Mouse (Mus musculus) B cell, adult 2 months (primary cell): ENCODE measurements around the gene Sh2d3c.
A peak's percentile ranks its signal among the peaks of the same experiment; 100 is the strongest.

Experiments used
- DNase-seq, 2 experiments: peaks; one replicate each; pipeline ENCODE4 v3.0.0; 2022

The Sh2d3c gene

GRCm38 (mm10) chr2:32720681-32721229 is at the start of gene Sh2d3c:
Sh2d3c (plus strand) TSS chr2:32721055.
- peak; percentile 54 to 56 for DNase-seq

DNA sequence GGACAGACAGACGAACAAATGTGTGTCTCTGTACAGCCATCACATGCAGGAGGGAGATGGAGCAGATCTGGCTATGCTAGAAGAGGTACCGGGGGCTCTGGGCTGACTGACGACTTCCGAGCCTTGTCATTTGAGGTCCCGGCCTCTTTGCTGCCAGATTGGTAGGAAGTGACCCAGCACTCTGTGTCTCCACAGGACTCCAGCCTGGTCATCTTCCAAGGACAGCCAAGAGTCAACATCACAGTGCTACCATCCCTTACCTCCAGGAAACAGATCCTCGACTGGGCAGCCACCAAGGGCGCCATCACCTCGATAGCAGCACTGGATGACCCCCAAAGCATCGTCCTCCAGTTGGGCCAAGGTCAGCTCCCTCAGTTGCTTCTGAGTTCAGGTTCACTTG is 49.7 kb upstream of the Sh2d3c start:
- no peak for DNase-seq

GRCm38 (mm10) chr2:32671907-32672595 is 48.8 kb upstream of the Sh2d3c start:
- DNase-seq, result no peak

DNA sequence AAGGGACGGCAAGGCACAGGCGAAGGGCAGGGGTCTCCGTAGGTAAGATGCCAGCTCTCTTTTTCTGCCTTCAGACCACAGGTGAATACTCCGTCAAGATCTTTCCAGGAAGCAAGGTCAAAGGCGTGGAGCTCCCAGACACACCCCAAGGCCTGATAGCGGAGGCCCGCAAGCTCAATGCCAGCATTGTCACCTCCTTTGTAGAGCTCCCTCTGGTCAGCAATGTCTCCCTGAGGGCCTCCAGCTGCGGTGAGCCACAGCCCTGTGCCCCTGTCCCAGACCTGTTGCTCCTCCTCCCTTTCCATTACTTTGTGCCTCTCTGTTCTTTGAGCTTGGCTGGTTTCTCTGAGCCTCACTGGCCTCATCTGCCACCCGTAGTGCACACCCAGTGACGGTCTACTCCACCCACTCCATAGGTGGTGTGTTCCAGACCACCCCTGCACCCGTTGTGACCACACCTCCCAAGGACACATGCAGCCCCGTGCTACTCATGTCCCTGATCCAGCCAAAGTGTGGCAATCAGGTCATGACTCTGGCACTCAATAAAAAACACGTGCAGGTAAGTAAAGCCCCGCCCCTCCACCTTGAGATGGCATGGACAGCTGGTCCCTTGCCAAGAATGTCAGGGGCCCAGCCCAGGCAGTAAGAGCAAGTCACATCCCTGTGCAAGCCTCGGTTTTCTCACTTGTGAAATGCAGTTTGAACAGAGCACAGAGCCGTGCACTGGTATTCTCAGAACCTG is 47.5 kb upstream of the Sh2d3c start:
- DNase-seq, result no peak

GRCm38 (mm10) chr2:32676821-32677220 is 44.0 kb upstream of the Sh2d3c start:
- peak in 1 of 2 experiments; percentile 12 for DNase-seq

- DNase-seq, result no peak
Measured at GRCm38 (mm10) chr2:32677683-32678082, 43.2 kb upstream of the Sh2d3c start.

DNA sequence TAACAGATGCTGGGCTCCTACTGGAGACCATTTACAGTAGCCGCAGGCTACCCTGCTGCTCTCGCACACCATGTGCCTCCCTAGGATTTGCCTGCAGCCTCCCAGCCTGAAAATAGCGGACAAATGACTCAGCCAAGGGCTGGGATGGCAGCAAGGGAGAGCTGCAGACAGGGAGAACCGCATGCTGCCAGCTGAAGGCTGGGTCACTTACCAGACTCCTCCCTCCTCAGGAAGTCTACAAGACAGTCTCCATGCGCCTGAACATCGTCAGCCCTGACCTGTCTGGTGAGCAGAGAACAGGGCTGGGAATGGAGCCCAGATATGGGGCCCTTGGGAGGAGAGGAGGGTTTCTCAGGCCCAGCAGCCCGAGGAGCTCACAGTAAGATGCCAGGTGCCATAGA is 40.8 kb upstream of the Sh2d3c start:
- no peak for DNase-seq

- no peak for DNase-seq
Measured at GRCm38 (mm10) chr2:32680961-32681650, 39.7 kb upstream of the Sh2d3c start.

DNA sequence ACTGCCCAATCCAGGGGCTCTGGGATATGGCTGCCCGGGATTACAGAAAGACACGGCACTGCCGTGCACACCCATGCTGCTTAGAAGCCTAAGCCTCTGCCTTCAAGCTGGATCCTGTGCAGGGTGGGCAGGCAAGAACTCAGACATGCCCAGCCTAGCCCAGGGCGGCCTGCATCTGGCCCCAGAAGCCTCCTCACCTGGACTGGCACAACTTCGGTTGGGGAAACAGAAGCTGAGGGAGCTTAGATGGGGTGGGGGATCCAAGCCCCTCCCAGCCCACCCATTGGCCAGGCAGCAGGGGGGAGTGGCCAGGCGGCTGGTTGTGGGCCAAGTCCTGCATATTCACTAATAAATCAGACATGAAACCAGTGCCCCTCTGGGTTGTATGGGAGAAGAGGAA is 39.1 kb upstream of the Sh2d3c start:
- no peak for DNase-seq

DNA sequence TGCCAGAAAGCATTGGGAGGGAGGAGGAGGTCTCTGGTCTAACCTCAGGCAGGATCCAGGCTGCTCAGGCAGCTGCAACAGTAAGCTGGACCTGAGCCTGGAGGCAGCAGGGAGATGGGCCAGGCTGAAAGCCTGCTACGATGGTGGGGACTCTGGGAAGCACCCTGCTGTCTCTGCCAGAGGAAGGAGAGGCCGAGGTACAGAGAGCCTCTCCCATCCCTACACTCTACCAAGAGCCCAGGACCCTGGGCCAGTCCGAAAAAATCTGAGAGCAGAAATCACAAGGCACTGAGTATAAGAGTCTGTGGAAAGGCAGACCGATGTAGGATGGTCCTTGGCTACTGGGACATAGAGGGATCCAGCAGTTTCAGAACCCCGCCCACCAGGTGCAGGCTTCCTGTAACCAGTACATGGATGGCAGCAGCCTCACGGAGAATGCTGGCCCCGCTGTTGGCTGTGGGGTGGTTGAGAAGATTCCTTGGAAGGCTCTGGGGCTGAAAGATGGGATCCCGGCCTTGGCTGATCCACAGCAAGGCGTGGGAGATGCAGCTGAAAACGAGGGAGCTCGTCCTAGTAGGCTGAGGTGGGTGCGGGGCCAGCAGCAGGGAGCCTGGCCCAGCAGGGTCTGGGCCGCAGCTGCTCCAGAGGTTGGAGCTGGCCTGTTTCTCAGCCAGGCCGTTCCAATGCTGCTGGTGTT is 38.0 kb upstream of the Sh2d3c start:
- DNase-seq, result no peak

GRCm38 (mm10) chr2:32683701-32684100 is 37.2 kb upstream of the Sh2d3c start:
- DNase-seq, result no peak

DNA sequence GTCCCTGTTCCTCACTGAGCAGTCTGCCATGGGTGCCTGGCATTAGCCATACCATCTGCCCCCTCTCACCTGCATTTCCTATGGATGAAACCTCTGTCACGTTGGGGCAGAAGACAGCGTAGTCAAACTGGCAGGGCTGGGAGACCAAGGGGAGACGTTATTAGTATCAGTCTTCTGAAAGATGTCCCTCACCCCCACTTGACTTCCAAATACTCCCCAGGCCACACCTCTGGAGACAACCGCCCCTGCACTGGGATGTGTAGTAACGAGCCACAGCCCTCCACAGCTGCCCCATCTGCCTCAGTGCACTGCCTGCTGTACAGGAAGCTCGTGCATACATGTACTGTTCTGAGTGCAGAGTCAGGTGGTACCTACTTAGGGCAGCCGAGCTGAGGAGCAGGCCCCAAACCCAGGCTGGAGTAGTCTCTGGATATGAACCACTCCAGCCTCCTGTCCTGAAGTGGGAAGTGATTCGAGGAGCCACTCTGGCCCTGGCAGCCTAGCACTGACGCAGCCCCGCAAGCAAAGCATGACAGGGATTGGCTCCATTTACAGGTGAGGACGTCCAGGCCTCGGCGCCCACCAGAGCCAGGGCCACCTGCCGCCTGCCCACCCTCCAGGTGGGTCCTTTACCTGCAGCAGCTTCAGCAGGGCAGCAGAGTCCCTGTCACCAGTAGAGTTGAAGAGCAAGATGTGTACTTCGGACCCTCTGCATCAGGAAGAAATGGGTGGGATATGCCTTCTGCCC is 36.0 kb upstream of the Sh2d3c start:
- no peak for DNase-seq

- DNase-seq, result no peak
Measured at GRCm38 (mm10) chr2:32685807-32686206, 35.0 kb upstream of the Sh2d3c start.

DNA sequence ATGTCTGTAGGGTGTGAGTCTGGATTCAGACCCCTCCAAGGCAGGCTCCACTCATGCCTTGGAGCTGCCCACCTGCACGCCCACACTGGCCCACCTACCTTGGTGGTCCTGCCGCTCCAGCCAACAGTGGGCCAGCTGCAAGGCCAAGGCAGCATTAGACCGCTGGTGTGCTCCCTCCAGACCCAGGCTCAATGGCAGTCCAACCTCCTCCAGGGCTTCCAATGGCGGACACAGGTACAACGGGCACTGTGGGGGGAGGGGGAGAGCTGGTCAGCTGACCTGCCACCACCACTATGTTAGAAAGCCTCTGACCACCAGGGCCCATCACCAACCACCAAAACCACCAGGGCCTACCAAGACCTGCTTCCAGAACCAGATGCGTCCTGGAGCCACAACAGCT is 34.2 kb upstream of the Sh2d3c start:
- no peak for DNase-seq

GRCm38 (mm10) chr2:32687562-32687961 is 33.3 kb upstream of the Sh2d3c start:
- DNase-seq, result no peak

DNA sequence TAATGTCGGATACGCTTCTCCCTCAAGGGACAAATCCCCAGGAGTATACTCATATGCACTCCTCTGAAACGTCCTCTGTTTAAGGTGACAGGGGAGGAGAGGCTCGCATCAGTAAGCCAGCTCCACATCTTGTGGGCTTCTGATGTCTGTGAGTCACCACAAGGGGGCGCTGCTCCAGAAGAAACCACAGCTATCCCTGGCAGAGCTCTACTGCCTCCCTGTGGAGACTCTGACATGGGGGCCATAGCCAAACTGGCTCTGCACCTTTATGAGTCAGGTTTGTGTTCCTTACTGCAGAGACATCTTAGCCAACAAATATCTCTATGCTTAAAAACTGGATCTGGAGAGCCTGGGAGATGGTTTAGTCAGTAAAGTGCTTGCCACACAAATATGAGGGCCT is 31.4 kb upstream of the Sh2d3c start:
- DNase-seq, result peak; percentile 95 to 96

DNA sequence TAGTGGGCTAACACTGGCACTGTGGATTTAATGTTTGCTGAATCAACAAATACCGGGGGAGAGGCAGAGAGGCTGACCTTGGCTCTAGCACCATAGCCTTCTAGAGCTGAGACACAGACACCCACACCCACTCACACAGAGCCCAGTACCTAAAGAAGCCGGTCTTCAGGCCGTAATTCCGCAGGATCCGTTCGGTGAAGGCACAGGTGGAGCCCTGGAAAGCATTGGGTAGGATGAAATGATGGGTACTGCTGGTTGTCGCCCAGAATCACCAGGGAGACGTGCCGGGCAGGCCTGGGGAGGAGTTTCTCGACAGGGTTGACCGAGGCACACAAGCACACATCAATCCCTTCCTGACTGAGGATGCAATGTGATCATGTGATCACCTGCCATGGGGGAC is 29.8 kb upstream of the Sh2d3c start:
- no peak for DNase-seq

- no peak for DNase-seq
Measured at GRCm38 (mm10) chr2:32692496-32692895, 28.4 kb upstream of the Sh2d3c start.

GRCm38 (mm10) chr2:32693282-32693681 is 27.6 kb upstream of the Sh2d3c start:
- no peak for DNase-seq

GRCm38 (mm10) chr2:32693823-32694411 is 26.9 kb upstream of the Sh2d3c start:
- DNase-seq, result peak; percentile 95

- no peak for DNase-seq
Measured at GRCm38 (mm10) chr2:32694691-32695090, 26.2 kb upstream of the Sh2d3c start.

DNA sequence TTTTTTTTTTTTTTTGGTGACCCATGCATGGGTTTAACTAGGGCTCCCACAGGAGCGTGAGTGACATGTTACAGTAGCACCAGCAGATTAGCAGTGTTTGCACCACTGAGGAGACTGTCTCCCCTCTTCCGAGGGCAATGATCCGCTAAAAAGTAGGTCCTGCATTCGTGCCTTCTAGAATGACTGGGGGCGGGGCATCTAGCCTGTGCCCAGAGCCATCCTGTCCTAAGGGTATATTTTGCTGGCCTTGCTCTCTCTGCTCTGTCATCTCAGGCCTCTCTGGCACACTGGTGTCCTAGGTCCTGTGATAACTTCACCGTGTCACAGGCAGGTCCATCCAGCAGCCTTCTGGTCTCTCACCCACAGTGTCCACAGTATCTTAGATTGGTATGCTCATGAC is 21.2 kb upstream of the Sh2d3c start:
- no peak for DNase-seq
